Mouse (Mus musculus) heart, postnatal 10 days (tissue): ENCODE data around the gene Rasgrp3. TPM values are rescaled to one million over a fixed set of nuclear protein-coding genes. Genes with fewer than 3 reads are reported as not detected.

Experiments
- DNase-seq, 2 experiments: peaks; one replicate each; pipeline ENCODE4 v3.0.0; 2021
- intact Hi-C: fragments of 180-260 bp; cut with DNase I; formaldehyde crosslinking; loops from one replicate; pipeline ENCODE4 v1.15.1; 2025
- total RNA-seq, 2 experiments: library from RNA; stranded (reverse); gene quantifications; 2 replicates each; pipeline ENCODE4 v1.2.3; 2021

Rasgrp3 gene
- total RNA-seq, 2 experiments from 2014 or later: 46.1 to 67.9 TPM

- DNase-seq: no peak
- intact Hi-C loops: loop anchor here (1.0 to 10.0 kb wide), 5 partner anchors 131 to 801 kb away; no protein-coding TSS in a partner anchor
Observed at GRCm38 (mm10) chr17:75535612-75536011, 99.9 kb downstream of the Rasgrp3 start.

GRCm38 (mm10) chr17:75536396-75537049 is 100.8 kb downstream of the Rasgrp3 start:
- DNase-seq: peak; percentile 62 to 72
- intact Hi-C loops: loop anchor here (1.0 to 10.0 kb wide), 5 partner anchors 132 to 802 kb away; no protein-coding TSS in a partner anchor

- no peak for DNase-seq
- intact Hi-C loops: loop anchor here (5.0 to 10.0 kb wide), 4 partner anchors 132 to 802 kb away; no protein-coding TSS in a partner anchor
Observed at GRCm38 (mm10) chr17:75537050-75537445, 101.4 kb downstream of the Rasgrp3 start.

GRCm38 (mm10) chr17:75538431-75538830 is 102.7 kb downstream of the Rasgrp3 start:
- intact Hi-C loops: loop anchor here (5.0 to 10.0 kb wide), 4 partner anchors 134 to 804 kb away; no protein-coding TSS in a partner anchor
- no peak for DNase-seq

GRCm38 (mm10) chr17:75539130-75539529 is 103.4 kb downstream of the Rasgrp3 start:
- intact Hi-C loops: loop anchor here (5.0 to 10.0 kb wide), 4 partner anchors 134 to 804 kb away; no protein-coding TSS in a partner anchor
- DNase-seq: no peak

- peak in 1 of 2 experiments; percentile 21 for DNase-seq
- intact Hi-C loops: loop anchor here (5.0 to 10.0 kb wide), 4 partner anchors 135 to 805 kb away; no protein-coding TSS in a partner anchor
Observed at GRCm38 (mm10) chr17:75539841-75540240, 104.1 kb downstream of the Rasgrp3 start.

- DNase-seq: no peak
- intact Hi-C loops: no loop called here
Observed at GRCm38 (mm10) chr17:75543434-75543833, 107.7 kb downstream of the Rasgrp3 start.

- intact Hi-C loops: no loop called here
- DNase-seq: peak; percentile 49 to 52
Observed at GRCm38 (mm10) chr17:75544262-75544661, 108.6 kb downstream of the Rasgrp3 start.

GRCm38 (mm10) chr17:75550771-75551413 is 115.2 kb downstream of the Rasgrp3 start:
- intact Hi-C loops: no loop called here
- DNase-seq: peak in 1 of 2 experiments; percentile 12

GRCm38 (mm10) chr17:75551512-75552400 is 116.1 kb downstream of the Rasgrp3 start, which contains the start of gene Fam98a:
TSS of gene Fam98a (minus strand) at chr17:75551946.
- DNase-seq: peak; percentile 99
- intact Hi-C loops: no loop called here

- intact Hi-C loops: no loop called here
- DNase-seq: no peak
Observed at GRCm38 (mm10) chr17:75557031-75557430, 121.3 kb downstream of the Rasgrp3 start.

- intact Hi-C loops: no loop called here
Observed at GRCm38 (mm10) chr17:75558041-75558440, 122.3 kb downstream of the Rasgrp3 start.

GRCm38 (mm10) chr17:75575608-75576007 is 139.9 kb downstream of the Rasgrp3 start:
- DNase-seq: no peak
- intact Hi-C loops: no loop called here

More at GRCm38 (mm10) chr17:75558041-75558440, 122.3 kb downstream of the Rasgrp3 start:
- no peak for DNase-seq

Other genes starting within 250 kb of the Rasgrp3 start
- 10 to 100 TPM; 35.9 to 38.4 TPM for gene Fam98a, start 116.0 kb downstream of the Rasgrp3 start, total RNA-seq